Mouse (Mus musculus) naive thymus-derived CD4-positive, alpha-beta T cell, adult 2 months (primary cell): ENCODE data around the gene Atp11a.

Source experiments
- DNase-seq: peaks from one replicate; pipeline ENCODE4 v3.0.0-alpha.2; 2011; ENCODE audit warnings: low read depth

Atp11a gene

GRCm38 (mm10) chr8:12756391-12757157, at the start of gene Atp11a:
Gene Atp11a, plus strand, starts transcription at chr8:12757014.
- peak; percentile 86 for DNase-seq

DNA sequence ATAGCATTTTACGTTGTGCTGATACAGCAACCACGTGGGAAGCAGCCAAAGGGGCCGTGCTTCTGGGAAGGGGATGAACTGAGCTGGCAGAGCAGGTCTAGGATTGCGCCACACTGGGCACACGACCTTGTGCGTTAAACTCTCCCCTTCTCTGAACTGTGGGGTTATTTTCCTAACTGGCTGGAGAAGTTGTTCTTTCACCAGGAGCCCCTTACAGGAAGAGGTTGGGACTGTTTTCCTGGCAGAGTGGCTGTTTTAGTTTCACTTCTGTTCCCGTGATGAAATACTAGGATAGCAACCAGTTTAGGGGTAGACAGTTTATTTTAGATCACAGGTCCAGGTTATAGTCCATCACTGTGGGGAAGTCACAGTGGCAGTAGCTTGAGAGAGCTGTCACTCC, 45.2 kb upstream of the Atp11a start:
- DNase-seq: no peak

DNA sequence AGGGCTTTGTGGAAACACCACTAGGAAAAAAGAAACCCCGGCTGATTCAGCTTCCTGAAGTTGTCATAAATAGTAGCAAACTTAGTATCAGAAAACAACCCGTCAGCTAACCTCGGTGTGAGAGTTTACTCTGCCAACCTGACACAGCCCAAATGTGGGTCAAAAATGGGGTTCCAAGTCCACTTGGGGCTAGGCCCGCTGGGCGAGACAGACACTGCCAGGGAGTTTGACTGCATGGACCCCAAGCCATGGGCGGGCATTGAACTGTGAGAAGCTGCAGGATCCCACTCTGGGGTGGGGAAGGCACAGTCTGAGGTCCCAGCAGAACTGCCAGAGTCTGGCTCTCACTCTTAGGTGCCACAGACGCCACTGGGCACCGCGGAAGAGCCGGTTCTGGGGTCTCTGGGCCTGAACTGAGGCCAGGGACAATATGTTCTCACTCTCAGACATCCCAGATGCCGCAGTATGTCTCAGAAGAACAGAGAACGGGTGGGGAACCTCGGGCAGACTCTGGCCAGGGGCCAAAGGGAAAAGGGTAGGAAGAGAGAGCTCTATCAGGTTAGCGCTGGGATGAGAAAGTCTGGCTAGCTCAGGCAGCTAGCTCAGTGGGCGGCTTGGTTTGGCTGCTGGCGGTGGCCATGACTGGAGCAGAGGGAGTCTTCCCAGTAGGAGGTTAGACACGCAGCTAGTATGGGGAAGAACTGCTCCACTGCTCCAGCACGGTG, 40.8 kb upstream of the Atp11a start:
- DNase-seq: no peak

DNA sequence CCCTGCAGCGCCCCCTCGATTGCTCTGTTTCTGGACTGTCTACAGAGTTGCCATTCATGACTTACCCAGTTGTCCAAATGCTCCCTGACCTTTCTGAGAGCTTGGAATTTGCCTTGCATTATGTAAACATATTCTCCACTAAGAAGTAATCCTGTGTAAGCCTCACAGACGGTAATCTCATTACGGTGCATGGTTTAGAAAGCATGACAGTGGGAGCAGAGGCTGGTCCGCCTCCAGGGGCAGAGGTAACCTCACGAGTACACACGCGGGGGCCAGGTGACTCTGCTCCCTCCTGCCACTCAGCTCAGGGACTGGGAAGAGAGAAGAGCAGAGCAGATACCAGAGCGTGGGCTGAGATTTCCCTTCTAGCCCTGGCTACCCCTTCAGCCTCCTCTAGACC, 37.7 kb upstream of the Atp11a start:
- no peak for DNase-seq

DNA sequence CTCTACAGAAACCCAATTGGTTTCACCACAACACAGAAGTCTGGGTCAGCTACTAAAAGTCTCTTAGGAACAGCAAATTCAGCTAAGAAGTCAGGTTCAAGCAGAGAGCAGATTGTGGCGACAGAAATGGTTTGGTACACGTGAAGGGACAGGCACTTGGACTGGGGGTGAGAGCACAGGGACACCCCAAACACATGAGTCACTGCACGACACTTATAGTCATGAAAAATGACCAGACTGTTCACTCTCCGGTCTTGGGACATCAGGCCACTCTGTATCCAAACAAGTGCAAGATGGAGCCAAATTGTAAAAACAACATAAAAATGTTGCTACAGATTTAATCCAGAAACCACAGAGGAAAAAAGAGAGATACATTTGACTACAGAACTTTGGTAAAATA, 28.2 kb upstream of the Atp11a start:
- DNase-seq: no peak

DNA sequence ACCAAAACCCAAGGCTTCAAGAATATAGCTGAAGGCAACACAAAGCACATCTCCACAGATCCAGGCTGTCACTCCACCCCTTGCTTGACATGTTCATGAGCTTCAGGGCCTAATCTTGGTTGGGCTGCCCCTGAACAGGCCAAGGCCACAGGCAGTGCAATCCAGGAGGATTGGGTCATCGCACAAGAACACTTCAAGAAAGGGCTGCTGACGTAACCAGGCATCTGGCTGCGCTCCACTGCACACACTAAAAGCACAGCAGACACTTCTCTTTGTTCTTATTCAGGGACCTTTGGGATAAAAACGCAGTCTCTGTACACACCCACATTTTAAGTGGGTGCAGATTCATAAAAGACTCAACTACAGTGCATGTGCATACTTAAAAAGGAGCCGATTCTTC, 26.0 kb upstream of the Atp11a start:
- DNase-seq: no peak

DNA sequence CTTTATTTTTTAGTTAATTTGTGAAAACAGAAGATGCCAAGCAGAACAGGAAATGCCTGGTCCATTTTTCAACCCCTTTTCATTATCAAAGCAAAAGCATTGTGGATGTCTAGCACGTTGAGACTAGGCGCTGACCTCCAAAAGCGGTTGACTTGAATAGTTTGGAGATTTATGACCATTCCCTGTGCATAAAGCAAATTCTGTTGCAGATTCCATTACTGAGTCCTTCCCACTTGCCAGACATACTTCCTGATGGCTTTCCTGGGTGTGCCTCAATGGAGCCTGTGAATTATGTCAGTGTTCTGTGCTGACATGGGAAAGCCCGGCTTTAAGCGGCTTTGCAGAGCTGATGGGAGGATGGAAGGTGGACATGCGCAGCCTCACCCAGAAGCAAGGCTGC, 24.4 kb upstream of the Atp11a start:
- no peak for DNase-seq

- DNase-seq: no peak
Observed at GRCm38 (mm10) chr8:12739113-12739512, 17.7 kb upstream of the Atp11a start.

- DNase-seq: no peak
Observed at GRCm38 (mm10) chr8:12743390-12743789, 13.4 kb upstream of the Atp11a start.

- no peak for DNase-seq
Observed at GRCm38 (mm10) chr8:12748183-12748582, 8.6 kb upstream of the Atp11a start.

DNA sequence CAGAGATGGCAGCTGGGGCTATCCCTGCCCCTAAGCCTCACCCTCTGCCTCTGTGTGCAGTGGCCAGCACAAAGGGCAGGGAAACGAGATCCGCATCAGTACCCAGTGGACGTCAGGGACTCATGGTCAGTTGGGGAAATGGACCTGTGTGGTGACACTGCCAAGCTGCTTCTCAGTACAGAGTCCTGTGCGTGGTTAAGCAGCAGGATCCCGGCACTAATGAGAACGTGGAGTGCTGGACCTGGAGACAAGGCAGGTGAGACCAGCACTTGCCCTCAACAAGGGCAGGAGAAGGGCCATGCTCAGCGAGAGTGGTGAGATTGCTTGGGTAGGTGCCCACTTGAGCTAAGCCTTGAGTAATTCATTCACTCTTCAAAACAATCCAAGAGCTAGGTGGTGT, 7.7 kb upstream of the Atp11a start:
- no peak for DNase-seq

DNA sequence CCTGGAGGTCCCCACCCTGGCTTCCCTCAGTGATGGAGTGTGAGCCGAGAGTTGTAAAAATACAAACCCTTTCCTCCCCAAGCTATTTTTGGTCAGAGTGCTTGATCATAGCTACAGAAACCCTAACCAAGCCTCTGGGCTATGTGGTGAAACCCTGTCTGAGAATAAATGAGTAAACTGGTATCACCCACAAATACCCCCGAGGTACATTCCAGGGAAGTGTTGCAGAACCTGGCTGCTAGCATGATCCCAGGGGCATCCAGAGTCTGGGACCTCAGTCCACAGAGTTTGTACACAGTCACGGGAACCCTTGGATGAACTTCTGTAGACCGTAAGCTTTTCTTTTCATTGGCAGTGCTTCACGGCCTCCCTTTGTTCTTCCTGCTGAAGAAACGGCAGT, 3.8 kb upstream of the Atp11a start:
- DNase-seq: no peak

DNA sequence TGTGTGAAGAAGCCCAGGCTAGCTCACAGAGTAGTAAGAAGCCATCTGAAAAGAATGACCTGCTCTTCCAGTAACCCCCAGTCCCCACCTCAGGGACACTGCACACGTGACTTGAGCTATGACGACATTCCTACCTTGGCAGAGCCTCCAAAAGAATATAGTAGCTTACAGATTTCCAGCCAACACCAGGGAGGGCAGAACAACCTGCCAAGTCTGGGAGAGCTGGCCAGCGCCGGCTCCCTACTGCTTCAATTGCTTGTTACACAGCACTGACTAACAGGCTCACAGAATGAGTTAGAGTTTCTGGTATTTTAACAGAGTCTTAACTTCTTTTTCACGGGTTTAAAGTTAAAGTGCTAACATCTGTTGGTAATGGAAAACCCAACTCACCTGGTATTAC, 2.7 kb upstream of the Atp11a start:
- no peak for DNase-seq

GRCm38 (mm10) chr8:12755312-12755711, 1.5 kb upstream of the Atp11a start:
- DNase-seq: peak; percentile 43

DNA sequence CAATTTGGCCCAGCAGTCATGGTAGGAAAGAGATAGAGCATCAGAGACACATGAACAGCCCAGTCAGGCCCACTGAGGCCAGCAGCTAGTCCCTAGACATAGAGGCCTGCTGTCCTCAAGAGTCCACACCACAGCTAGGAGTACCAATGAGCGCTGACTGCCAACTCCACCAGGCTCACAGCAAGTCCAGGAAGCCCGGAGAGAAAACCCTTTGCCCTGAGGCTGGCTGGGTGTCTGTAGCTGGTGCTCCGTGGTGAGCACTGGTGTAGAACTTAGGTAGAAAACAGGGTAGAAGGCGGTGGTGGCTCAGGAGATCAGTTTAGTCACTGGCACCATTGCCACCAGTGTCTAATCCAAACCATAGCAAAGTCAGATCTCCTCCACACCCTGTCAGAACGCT, 988 bp upstream of the Atp11a start:
- no peak for DNase-seq

DNA sequence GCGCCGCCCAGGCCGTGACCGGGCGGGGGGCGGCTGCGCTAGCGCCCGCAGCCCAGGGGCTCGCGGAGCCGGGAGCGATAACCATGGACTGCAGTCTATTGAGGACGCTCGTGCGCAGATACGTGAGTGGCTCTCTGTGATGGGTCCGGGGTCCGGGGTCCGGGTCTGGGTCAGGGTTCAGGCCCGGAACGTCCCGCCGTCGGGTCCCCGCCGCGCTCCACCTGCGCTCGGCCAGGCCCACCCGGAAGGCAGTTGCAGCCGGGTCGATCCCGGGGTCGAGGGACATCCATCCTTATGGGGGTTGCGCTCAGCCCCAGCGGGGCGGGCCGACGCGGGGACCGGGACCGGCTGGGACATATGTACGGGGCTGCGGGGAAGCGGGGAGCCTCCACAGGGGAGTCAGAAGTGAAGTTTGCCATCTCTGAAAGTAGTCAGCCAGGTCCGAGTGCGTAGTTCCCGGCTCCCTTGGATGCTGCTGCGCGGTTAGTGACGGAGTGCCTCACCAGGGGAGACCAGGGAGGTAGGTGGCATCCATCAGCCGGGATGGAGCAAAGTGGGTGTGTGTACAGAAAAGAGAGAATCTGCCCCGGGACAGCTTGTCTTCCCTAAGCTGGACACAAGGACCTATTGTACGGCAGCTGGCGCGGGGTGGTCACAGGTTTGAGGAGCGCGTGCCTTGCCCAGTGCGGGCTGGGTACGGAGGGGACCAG, 572 bp downstream of the Atp11a start:
- peak; percentile 38 for DNase-seq

- no peak for DNase-seq
Observed at GRCm38 (mm10) chr8:12759963-12760362, 3.1 kb downstream of the Atp11a start.

DNA sequence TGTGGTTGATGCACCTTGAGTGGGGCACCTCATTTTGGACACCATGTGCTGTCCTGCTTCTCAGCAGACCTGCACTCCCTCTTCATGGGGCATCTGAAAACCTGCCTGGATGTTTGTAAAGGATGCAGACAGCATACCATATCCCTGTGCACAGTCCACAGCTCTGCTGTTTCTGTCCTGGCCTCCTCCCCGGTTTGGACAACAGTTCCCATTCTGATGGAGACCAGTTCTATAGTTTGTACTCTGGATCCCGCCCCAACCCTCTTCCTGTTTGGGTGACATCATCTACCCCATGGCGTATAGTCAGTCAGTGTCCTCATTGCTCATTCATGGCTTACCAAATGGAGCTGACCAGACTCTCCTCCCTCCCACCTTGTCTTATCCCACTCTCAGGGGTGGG, 5.1 kb downstream of the Atp11a start:
- no peak for DNase-seq

- no peak for DNase-seq
Observed at GRCm38 (mm10) chr8:12763565-12764108, 6.8 kb downstream of the Atp11a start.

GRCm38 (mm10) chr8:12764971-12765370, 8.2 kb downstream of the Atp11a start:
- no peak for DNase-seq

DNA sequence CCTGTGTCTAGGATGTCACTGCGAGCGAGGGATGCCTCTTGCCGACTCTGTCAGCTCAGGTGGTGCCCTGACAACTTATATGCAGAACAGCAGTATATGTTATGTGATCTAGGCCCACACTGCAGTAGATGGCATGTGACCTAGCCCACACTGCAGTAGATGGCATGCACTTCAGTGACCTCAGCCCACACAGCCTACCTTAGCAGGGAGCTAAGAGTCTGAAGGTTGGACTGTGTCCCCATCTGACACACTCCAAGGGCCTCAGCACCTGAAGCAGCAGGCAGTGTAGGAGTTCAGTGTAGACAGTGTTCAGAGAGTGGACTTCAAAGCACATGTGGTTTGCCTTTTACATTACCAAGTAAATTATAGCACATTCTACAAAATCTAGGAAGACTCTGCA, 10.4 kb downstream of the Atp11a start:
- DNase-seq: no peak

DNA sequence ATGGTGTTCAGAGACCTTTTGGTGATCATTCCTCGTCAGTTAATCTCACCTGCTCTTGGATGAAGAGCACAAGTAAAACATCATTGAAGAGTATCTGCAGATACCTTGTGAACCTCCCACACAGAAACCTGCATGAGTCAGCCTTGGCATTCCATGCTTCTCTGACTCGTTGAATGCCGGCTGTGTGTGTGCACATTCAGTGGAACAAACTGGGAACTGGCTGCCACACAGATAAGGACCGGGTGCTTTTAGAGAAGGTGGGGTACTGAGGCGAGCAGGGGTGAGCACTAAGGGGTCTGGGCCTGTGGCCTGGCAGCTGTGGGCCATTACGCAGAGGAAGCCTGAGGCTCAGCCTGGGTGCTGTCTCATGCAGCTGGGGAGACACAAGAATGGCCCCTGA, 11.9 kb downstream of the Atp11a start:
- no peak for DNase-seq

DNA sequence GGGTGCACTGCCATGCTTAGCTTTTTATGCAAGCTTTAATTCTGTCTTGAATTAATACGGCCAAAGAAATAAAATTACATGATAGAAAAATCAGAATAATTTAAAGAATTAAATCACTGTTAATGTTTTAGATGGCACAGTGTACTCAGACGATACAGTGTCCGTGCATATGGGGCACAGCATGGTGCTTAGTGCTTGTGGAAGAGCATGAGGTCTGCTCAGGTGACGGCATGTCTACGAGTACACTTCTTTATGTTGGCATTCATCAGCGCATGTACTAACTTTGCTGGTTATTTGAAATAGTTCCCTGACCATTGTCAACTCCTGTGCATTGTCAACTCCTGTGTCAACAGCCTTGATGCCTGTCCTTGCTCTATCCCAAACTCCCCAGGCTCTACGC, 12.5 kb downstream of the Atp11a start:
- DNase-seq: no peak
